Mouse (Mus musculus) bone marrow, adult 2 months (tissue): Measurements from ENCODE around the gene Pla2g4e. TPM values are rescaled to one million over a fixed set of nuclear protein-coding genes. Genes with fewer than 3 reads are reported as not detected.

ENCODE experiments used
- H3K27ac ChIP-seq: fragments of 200-500 bp; 2 replicates; pipeline ENCODE4 v1.5.1; 2012; ENCODE audit warnings: low read depth, mild to moderate bottlenecking, control low read depth, inconsistent platforms, low read length; ENCODE audit not compliant: control insufficient read depth, poor library complexity, insufficient read depth
- H3K4me1 ChIP-seq: fragments of 200-500 bp; 2 replicates; pipeline ENCODE4 v1.6.1; 2011; ENCODE audit warnings: low read length; ENCODE audit not compliant: control insufficient read depth, insufficient read depth
- H3K4me3 ChIP-seq: fragments of 200-500 bp; replicated peaks from 2 replicates; pipeline ENCODE3; 2011; ENCODE audit warnings: mild to moderate bottlenecking, low read depth, low read length, control low read depth; ENCODE audit not compliant: control insufficient read depth
- CTCF ChIP-seq: fragments of 200-500 bp; IDR thresholded peaks from 2 replicates; pipeline ENCODE4 v1.5.1; 2011; ENCODE audit warnings: low read length, control low read depth; ENCODE audit not compliant: control insufficient read depth, insufficient read depth
- POLR2A ChIP-seq: fragments of 200-500 bp; IDR thresholded peaks from 2 replicates; pipeline ENCODE4 v1.6.1; 2011; ENCODE audit warnings: low read depth, mild to moderate bottlenecking, control low read depth, low read length, borderline replicate concordance; ENCODE audit not compliant: control insufficient read depth
- whole genome bisulfite sequencing: fragments of 180-500 bp; shearing (Covaris S2); methylation state at CpG from one replicate; pipeline ENCODE4 v1.1.7; 2018; 5-methylcytosine and 5-hydroxymethylcytosine counted together
- polyA plus RNA-seq: library from polyadenylated mRNA; stranded (reverse); fragments of >200 nt; gene quantifications from 2 replicates; pipeline ENCODE4 v1.2.4, GENCODE M21; 2011; ENCODE audit warnings: low replicate concordance; ENCODE audit not compliant: missing spikeins, insufficient read depth, insufficient read length

The Pla2g4e gene
- polyA plus RNA-seq, 1 experiment: not detected

GRCm38 (mm10) chr2:120122983-120123382 lies 122.2 kb downstream of the Pla2g4e start:
- peaks cover 1% of the 10 kb centered on the region; the same call in 1 of the 2 replicates for H3K4me1 ChIP-seq
- TF ChIP-seq CTCF (no peak), POLR2A (no peak)
- 93% methylated on average over 6 of the region's 6 CpGs for WGBS
- H3K4me3 ChIP-seq: no peak overlapping the region
- H3K27ac ChIP-seq: no peak overlapping the region

- H3K4me1 ChIP-seq: no peaks in the 10 kb centered on the region; the same call in 1 of the 2 replicates
- H3K27ac ChIP-seq: no peak overlapping the region
- TF ChIP-seq CTCF: no peak
- no peak for TF ChIP-seq POLR2A
- H3K4me3 ChIP-seq: no peak overlapping the region
- 60% methylated on average over 6 of the region's 6 CpGs for WGBS
Observed at GRCm38 (mm10) chr2:120117346-120117745, 127.8 kb downstream of the Pla2g4e start.

Other genes with a start within 250 kb of the Pla2g4e start
- 4.7 and 13.0 TPM in 2 replicates for gene Jmjd7, start 217.9 kb downstream of the Pla2g4e start, polyA plus RNA-seq
- 0.70 and 1.5 TPM in 2 replicates for gene Gm28042, start 217.8 kb downstream of the Pla2g4e start, polyA plus RNA-seq
- 0.61 and 3.3 TPM in 2 replicates for gene Pla2g4b, start 211.9 kb downstream of the Pla2g4e start, polyA plus RNA-seq
- gene Ehd4, start 90.7 kb downstream of the Pla2g4e start, polyA plus RNA-seq: 15.4 and 23.7 TPM in 2 replicates
- gene Pla2g4d, start 43.9 kb upstream of the Pla2g4e start, polyA plus RNA-seq: not detected in 2 replicates
- not detected in 2 replicates for gene Pla2g4f, start 68.8 kb upstream of the Pla2g4e start, polyA plus RNA-seq
- gene Vps39, start 107.8 kb upstream of the Pla2g4e start, polyA plus RNA-seq: 15.0 and 28.4 TPM in 2 replicates
- 5.3 and 8.0 TPM in 2 replicates for gene Ganc, start 158.6 kb upstream of the Pla2g4e start, polyA plus RNA-seq
- gene Tmem87a, start 158.8 kb upstream of the Pla2g4e start, polyA plus RNA-seq: 19.3 and 36.3 TPM in 2 replicates
- gene Capn3, start 210.7 kb upstream of the Pla2g4e start, polyA plus RNA-seq: 6.5 and 10.7 TPM in 2 replicates